Mouse (Mus musculus): ENCODE data around the gene Gm10428.

DNA sequence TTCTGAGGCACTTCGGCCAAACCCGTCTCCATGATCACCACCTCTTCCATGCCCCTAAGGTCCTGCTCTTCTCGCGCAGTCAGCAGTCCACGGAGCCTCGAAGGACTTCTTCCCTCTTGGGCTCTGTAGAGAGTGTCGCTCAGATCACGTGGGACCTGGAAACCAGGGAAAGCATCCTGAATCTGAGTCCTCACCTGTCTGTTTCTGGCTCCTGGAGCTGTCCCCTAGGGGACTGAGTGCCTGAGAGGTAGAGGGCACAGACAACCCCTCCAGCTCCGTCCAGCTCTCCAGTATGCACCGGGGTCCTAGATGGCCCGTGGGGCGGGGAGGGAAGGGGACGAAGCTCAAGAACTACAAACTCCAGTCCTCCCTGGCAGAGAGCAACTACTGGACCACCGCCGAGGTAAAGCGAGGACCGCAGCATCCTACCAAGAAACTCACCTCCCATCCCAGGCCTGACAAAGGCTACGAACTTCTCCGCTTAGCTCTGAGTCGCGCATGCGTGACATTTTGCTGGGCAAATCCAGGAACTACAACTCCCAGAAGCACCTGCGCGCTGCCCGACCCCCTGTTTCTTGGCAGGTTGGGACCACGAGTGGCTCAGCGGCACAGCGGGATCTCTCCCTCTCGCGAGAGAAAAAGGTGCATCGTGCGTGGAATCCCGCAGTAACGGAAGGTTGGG lies 36.2 kb downstream of the Gm10428 start, which contains the start of gene Zfp286:
- no peak for TF ChIP-seq CTCF (IDR thresholded peaks at IDR 0.05; ENCODE audit: insufficient read depth, low read length)
- TF ChIP-seq POLR2A (IDR thresholded peaks at IDR 0.05; ENCODE audit: borderline replicate concordance, extremely low read depth, low read depth, low read length): no peak; the same call in 1 of the 2 replicates
